Mouse (Mus musculus) gonadal fat pad, adult 2 months (tissue): ENCODE data around the gene Skap1. TPM values are rescaled to one million over a fixed set of nuclear protein-coding genes. Genes with fewer than 3 reads are reported as not detected.

Experiments
- DNase-seq: peaks from one replicate; pipeline ENCODE4 v3.0.0-alpha.2; 2012; ENCODE audit warnings: low read depth
- polyA plus RNA-seq: library from polyadenylated mRNA; depleted of rRNA; stranded (reverse); fragments of >200 nt; gene quantifications from 2 replicates; pipeline ENCODE4 v1.2.3, GENCODE M21; 2012; rRNA removed

Skap1 gene
- polyA plus RNA-seq = 8.8 and 11.0 TPM in 2 replicates

DNA sequence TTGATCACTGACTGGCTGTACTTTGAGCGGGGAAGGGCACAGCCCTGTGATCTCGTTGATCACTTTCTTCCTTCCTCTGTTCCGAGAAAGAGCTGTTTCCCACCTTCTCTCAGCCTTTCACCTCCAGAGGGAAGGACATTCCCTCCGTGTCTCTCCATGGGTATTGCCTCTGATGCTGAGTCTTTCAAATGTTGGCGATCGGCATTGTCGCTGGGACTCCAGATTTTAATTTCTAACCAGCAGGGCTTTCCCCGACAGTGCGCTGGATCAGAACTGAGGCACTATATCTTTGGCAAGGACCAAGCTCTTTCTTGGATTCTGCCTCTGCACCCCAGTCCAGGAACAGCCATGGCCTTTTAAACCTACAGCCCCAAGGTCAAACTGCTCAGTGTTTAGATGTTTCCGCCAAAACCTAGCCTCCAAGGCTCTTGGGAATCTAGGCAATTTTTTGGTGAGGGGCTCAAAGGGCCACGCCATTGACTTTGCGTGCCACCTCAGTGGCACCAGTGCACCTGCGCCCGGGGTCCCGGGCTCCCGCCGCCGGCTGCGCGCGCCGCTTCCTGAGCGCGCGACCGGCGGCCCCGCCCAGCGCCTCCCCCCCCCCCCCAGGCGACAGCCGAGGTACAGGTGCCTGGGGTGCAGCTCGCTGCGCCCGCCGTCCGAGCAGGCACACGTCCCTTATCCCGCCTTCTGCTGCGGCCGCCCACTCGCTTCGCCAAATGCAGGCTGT lies at the start of gene Skap1:
Gene Skap1, plus strand, starts transcription at position 608 of the 730 bp plus-strand sequence.
- no peak for DNase-seq

DNA sequence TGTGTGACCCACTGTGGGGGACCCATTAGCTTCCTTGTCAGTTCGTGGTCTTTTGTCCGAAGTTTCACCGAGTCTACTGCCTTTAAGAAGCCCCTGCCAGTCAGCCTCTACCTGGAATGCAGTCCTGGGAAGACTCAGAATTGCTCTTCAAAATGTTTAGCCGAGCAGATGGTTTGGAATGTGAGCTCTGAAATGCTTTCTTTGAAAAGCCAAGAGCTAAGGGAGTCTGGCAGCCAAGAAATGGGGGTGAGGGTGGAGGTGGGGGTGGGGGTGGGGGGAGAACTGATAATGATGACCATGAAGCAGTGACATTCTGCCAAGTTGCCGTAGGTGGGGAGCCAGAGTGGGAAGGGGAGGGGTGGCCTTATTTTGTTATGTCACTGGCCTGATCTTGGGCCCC lies 43.3 kb upstream of the Skap1 start:
- DNase-seq = no peak

DNA sequence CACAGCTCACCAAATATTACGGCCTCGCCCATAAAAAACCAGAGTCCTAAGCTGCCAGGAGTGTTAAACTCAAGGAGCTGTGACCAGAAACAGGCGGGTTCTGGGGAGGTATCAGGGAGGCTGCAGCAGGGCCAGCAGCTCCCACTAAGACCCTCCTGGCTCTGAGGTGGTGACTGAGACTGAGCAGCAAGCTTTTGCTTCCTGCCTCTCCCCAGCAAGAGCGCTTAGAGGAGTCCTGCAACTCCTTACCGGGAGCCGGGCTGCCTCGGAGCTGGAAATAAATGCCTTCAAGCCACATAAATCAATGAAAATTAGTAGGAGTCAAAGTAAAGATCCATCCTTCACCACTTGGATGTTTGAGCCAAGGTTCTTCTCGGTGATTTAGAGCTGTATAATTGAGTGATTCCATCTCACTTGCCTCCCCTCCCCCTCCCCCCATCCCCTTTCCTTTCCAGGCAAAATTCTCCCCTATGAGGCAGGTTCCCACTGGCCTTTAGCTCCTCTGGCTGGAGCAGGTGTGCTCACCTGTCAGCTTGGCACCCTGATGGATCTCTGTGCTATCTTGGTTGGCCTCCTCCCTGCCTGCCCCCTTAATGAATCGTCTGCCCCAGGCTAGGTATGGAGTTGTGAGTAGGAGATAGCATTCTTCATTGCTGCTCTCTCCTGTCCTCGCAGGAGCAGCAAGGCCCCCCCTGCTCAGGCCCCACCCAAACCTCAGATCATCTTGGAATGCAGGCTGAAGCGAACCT lies 42.7 kb upstream of the Skap1 start:
- no peak for DNase-seq

DNA sequence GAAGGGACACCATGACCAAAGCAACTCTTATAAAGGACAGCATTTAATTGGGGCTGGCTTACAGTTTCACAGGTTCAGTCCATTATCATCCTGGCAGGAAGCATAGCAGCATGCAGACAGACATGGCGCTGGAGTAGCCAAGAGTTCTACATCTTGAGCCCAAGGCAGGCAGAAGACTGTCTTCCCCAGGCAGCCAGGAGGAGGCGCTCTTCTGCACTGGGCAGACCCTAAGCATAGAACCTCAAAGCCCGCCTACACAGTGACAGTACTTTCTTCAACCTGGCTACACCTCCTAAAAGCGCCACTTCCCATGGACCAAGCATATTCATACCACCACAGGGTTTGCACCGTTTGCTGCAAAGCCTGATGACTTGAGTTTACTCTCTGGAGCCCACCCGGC lies 39.2 kb upstream of the Skap1 start:
- no peak for DNase-seq

DNA sequence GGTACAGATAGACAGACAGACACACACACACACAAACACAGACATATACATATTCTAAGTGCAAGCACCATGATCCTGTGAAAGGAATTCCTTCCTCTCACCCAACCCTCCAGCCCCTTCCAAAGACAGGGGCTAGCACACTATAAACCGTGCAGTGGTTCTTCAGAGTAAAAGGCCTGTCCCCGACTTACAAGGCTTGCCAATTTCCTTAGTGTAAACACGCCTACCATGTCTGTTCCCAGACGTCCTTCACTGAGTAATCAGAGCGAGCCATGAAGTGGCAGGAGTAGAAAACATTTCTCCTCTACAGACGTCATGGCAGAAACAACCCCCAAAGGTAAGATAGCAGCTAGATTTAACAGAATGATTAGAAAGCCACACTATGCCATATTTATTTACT lies 38.2 kb upstream of the Skap1 start:
- DNase-seq = no peak

DNA sequence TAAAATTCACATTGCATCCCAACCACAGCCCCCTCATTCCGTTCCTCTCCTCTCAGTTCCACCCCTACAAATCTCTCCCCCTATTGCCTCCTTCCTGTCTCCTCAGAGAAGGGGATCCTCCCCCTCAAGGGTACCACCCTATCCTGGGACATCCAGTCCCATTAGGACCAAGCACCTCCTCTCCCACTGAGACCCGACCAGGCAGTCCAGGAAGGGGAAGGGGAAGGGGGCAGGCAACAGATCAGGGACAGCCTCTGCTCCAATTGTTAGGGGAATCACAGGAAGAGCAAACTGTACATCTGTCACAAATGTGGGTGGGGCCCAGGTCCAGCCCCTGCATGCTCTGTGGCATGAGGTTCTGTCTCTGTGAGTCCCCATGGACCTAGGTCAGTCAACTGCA lies 37.6 kb upstream of the Skap1 start:
- no peak for DNase-seq

DNA sequence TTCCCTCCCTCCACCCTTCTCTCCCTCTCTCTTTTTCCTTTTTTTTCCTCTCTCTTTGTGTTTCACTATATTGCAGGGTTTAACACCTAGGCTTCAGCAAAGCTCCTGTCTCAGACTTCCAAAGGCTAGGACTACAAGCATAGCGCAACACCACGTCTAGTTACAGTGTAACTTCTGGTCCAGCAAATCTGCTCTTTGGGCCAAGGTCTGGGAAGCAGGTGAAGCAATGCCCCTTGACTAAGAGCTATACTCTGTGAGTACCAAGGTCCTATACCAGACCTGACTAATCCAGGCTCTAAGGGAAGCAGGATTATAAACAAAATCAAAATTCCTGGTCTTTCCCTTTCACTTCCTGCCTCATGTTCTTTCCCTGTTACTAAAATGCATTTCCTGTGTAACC lies 35.3 kb upstream of the Skap1 start:
- no peak for DNase-seq

DNA sequence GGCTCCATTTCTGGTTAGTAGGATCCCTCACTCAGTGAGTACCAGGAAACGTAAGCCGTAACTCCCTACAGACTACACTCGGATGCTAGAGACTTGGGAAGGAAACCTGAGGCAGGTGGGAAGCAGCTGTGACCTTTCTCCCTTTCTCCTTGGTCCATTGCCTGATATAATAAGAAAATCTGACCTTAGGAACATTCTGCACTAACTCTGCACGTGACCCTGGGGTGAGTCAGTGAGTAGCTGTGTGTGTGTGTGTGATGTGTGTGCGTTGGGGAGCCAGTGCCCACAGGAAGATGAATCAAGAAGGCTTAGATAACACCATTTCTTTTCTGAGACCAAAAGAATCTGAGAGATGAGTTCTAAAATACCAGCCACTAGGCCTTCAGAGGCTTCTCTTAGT lies 34.5 kb upstream of the Skap1 start:
- no peak for DNase-seq

DNA sequence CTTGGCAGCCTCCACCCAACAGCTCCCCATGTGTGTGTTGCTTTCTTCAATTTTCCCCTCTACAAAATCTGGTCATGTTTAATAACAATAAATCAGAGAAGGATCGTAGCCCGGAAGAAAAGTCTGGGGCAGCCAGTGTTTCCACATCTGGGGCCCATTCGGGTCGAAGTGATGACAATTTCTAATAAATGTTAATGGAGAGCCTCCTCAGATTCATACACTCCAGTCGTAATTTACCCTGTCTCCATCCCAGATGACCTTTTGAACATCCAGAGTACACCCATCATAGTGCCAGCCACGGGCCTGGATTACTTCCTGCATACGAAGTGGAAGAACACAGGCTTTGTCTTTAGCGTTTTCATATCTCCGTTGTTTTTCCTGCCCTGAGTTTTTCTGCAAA lies 32.5 kb upstream of the Skap1 start:
- DNase-seq = no peak

DNA sequence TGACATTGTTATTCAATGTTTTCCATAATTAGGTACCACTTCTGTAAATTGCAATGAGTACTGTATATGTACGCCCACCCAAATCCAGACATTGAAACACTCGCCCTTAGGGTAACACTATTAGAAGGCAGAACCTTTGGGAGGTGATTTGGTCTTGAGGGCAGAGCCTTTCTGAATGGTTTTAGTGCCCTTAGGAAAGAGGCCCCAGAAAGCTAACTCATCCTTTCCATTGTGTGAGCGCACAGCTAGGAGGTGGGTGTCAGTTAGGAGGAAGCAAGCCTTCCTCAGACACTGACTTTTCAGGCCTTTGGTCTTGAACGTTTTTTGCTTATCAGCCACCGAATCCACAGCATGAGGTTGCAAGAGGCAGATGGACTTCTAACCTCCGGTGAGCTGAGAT lies 29.5 kb upstream of the Skap1 start:
- no peak for DNase-seq

DNA sequence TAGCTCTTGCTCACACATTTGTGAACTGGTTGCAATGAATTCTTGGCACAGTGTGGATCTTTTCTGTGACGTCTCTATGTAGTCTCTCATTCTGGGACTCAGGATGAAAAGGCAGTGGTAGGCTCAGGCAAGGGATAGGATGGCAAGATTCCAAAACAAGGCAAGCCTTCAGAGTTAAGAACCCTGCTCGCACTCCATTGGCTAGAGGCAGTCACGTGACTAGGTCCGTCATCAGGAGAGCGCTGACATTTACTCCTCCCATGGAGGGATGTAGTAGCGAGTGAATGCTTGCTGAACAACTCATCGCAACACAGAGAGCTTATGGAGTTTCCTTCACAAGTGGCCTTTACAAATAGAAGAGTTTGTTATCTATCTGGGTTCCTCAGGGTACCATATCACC lies 27.9 kb upstream of the Skap1 start:
- no peak for DNase-seq

DNA sequence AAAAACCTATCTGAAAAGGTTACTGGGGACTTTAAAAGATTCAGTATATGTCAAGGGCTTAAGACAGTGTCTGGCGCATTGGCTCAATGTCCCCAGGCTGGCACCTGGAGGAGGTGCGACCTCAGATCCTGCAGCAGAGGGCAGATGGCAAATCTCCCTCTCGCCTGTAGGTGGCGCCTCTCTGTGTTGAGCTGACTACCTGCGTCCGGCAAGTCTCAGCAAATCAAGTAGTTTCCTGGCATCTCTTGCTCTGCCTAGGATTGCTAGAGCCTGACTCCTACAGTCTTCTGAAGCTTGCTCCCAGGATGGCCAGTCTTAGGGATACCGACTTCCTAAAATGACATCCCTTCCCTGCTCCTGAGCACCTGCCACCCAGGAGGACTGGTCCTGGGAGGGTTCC lies 25.6 kb upstream of the Skap1 start:
- no peak for DNase-seq

DNA sequence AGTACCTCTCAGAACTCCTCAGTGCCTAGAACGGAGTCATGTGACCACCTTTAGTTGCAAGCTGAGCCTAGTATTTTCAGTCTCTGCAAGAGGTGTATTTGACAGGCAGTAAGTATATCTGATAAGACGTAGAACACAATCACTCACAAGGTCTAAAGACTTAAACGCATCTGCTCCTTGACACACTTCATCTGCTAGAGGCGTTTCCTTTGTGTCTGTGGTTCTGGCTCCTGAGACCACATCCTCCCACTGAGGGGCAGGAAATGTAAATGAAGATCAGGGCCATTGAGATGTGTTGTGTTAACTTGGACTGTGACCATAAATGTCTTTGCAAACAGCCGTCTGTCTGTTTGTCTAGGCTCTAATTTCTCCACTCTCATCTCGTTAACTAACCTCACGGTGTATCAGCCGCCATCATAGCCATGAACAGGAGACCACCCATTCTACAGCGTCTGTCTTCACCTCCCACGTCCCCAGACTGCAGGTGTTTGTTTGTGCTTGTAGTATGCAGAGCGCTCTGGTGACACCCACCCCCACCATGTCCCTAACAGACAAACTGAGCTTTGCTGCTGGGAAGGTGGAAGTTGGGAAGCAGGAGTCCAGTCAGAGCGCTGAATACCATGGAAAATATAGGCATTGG lies 22.7 kb upstream of the Skap1 start:
- DNase-seq = no peak

DNA sequence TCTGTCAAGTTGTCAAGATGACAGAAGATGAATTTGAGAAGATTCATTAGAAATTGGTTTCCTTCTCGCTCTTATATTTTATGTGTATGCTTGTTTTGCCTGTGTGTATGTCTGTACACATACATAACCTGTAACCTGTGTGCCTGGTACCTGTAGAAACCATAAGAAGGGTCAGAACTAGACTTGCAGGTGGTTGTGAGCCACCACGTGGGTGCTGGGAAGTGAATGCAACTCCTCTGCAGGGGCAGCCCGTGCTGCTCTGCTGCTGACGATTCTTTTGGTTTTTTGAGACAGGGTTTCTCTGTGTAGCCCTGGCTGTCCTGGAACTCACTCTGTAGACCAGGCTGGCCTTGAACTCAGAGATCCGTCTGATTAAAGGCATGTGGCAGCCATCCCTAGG lies 21.9 kb upstream of the Skap1 start:
- no peak for DNase-seq

DNA sequence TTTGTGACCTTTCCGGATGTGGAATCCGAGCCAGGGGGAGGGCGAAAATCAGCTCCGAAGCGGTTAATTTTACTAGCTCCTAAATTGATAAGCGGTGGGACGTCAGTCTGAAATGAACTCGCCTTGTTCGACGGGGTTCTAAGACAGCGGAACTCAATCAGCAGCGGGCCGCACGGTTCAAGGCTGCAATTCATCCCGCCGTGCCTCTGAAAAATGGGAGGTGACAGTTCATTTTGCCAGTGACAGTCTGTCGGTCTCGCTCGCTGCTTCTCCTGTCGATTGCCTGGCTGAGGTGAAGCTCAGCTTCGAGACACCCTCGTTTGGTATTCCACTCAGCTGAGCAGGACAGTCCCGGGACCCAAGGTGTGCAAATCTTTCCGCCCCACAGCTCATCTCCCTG lies 16.5 kb upstream of the Skap1 start:
- DNase-seq = no peak

DNA sequence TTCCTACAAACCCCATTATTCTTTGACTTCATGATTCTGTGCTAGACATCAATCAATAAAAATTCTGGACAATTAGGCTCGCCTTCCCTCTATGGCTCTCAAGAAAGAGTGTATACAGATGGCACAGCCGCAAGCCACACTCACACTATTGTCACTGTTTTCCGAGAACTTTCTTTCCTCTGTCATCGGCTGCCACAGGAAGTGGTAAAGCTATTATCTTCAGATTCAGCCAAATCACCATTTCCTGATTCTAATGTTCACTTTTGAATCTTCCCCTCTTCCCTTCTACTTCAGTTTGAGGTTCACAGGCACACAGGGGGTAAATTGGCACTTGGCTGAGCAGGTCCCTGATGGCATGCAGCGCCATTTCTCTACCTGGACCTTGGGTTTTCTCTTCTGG lies 9.3 kb upstream of the Skap1 start:
- DNase-seq = no peak

DNA sequence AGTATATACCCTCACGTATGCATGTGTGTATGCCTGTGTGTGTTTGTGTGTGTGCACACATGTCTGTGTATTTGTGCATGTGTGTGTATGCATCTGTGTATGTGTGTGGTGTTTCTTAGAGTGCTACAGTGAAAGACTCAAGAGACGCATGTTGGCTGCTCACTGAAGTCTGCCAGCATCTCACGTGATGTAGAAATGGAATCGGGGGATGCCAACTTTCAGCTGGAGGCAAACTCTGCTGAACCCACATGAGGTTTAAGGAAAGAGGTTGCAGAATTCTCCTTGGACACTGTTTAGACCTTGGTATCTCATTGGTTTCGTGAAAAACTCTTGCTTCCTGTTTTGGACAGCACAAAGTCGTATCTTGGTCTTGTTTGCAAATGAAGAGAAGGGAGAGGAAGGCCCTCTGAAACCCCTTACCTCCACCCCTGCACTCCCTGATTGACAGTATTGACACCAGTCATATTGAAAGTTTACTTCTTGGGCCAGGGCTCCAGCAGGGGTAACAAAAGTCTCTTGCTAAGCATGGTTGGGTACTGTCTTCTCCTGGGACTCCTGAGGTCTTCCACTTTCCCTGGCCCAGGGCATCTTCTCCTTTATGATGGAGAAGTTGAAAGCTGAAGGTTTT lies 8.6 kb upstream of the Skap1 start:
- DNase-seq = no peak

DNA sequence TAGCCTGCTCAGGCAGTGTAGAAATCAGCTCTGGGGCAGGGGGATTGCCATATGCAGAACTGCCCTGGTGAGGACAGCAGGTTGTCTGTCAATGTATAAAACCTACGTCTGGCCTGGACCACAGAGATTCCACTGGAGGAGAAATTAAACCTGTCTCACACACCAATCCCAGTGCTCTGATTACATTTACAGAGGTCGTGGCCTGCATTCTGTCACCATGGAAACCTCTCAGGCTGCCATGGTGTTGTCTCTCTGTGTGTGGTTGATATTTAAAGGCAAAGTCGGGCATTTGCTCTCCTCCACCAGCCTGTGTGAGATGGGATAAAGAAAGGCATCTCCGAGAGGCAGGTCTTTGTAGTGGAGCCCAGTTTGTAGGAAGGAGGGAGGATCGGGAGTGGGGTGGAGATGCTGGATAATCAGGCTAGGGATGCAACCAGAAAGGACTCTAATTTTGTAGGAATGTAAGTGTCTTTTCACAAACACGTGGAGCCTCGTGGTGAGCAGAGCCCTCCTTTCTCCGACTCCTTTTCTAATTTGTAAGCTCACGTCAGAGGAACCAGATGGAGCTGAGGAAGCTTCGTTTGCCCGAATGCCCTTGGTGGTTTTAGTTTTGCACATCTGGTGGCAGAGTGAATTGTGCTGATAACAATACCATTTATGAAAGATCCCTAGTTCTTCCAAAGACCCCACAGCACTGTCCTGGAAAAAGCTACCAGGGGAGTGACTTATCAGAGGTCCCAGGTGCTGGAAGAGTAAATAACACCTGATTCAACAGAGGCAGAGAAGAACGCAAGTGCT lies 7.7 kb upstream of the Skap1 start:
- DNase-seq = no peak

DNA sequence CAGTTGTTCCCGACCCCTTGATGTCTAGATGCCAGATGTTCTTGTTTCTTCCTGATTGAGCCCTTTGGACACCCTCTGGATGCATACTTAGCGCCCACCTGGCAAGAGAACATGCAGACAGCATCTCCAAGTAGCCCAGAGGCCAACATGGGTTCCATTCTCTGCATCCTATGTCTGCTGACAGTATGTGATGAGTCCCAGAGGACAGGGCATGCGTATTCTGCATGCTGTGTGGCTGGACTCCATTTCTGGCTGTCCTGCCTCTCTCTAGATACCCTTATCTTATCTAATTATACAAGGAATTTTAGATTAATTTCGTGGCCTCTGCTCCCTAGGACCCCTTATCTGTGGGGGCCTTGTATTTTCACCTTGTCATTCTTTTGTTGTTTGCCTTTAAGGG lies 2.6 kb upstream of the Skap1 start:
- DNase-seq = no peak

DNA sequence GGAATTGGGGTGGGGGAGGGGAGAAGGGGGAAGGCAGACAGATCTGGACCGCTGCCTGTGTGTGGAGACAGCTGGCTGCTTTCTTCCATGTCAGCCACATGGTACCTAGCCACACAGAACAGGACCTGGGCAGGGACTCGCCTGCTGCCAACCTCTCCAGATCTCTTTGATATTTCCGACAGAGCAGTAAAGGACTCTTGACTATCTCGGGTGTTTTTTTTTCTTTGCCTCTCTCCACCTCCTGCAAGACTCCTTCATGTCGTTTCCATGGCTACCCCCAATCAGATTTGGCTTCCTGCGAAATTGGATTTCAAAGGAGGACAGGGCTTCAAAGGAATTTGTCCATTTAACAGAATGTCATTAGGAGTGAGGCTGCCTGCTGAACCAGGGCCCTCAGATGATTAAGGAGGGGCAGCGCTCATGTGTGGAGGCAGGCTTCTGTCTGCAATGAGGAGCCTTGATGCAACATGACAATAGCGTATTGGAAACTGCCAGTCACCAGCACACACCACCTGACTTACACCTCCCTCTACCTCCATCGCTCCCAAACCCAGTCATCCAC lies 2.1 kb upstream of the Skap1 start:
- DNase-seq = no peak

DNA sequence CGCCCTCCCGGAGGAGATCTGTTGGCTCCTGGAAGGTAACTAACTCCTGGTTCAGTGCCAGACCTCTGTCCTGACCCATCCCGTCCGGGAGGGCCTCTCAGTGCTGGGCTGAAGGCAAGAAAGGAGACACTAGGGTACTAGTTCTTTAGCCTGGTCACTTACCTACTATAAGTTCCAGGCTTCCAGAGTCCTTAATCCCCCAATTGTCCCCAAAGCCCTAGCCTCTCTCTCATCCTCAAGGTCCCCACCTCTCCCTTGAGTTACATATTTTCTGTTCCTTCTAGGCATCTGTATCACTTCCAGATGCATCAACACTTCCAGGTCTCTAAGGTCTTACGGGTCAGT lies 295 bp downstream of the Skap1 start:
- DNase-seq = no peak
